Mouse (Mus musculus) layer of hippocampus, adult 9-10 months (tissue): ENCODE measurements around the gene Gm10670.
"Not testable (repeated sequence)": the region's sequence is repeated elsewhere in the genome, so short reads cannot be mapped to it uniquely, and the experiment has no call there.

Experiments
- DNase-seq: peaks from one replicate; pipeline ENCODE4 v3.0.0; 2022; ENCODE audit warnings: low spot score

Gene Gm10670

DNA sequence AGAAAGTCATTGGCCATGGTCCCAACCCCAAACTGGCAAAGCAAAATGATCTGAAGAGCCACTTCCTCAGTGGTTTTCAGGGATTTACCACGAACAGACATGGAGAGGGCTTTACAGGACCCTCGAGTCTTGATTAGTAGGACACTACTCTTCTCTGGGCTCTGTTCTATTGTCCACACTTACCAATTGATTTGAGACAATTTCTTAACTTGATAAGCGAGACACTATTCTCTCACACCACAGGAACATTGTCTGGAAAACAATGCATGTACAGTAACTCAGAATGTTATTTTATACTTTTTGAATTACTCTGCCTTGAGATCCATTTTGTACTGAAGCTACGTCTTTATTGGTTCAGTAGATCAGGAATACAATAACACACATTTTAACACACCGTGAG is at the start of gene Gm10670:
Gene Gm10670, minus strand, starts transcription at position 101 of the 400 bp plus-strand sequence.
- not testable (repeated sequence) for DNase-seq

DNA sequence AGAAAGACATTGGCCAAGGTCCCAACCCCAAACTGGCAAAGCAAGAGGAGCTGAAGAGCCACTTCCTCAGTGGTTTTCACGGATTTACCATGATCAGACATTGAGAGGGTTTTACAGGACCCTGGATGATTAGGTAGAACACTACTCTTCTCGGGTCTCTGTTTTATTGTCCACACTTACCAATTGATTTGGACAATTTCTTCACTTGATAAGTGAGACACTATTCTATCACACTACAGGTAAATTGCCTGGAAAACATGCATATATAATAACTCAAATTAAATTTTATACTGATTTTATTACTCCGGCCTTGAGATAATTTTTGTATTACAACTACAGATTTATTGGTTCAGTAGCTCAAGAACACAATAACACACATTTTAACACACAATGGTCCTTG is 35.7 kb upstream of the Gm10670 start, which contains the start of gene Vmn1r103:
Gene Vmn1r103, minus strand, starts transcription at position 101 of the 400 bp plus-strand sequence.
- not testable (repeated sequence) for DNase-seq

- not testable (repeated sequence) for DNase-seq
Observed at GRCm38 (mm10) chr7:20442493-20442892, 32.2 kb downstream of the Gm10670 start, which contains the start of gene Vmn1r101. Gene Vmn1r101, minus strand, starts transcription at chr7:20442593.
